Mouse (Mus musculus) lung, postnatal 0 days (tissue): ENCODE results near the gene Hdac9. TPM values are rescaled to one million over a fixed set of nuclear protein-coding genes. Genes with fewer than 3 reads are reported as not detected.

ENCODE experiments used
- ATAC-seq: fragments of 200-750 bp; cut with Nextera tagmentation; 2 replicates; pipeline ENCODE4 v1.8.0; 2017; ENCODE audit warnings: moderate library complexity
- DNase-seq: peaks from one replicate; pipeline ENCODE4 v3.0.0-alpha.2; 2016; ENCODE audit warnings: low spot score
- H3K27ac ChIP-seq: fragments of 300-500 bp; sonication (generic); 2 replicates; pipeline ENCODE4 v1.5.1; 2014; ENCODE audit warnings: antibody characterized with exemption, mild to moderate bottlenecking, low read length, mixed read lengths
- H3K27me3 ChIP-seq: fragments of 300-500 bp; sonication (generic); replicated peaks from 2 replicates; pipeline ENCODE4 v1.6.1; 2014; ENCODE audit warnings: low read length, mixed read lengths; ENCODE audit not compliant: insufficient read depth
- H3K36me3 ChIP-seq: fragments of 300-500 bp; sonication (generic); 2 replicates; pipeline ENCODE4 v1.6.1; 2014; ENCODE audit warnings: low read length, mixed read lengths; ENCODE audit not compliant: insufficient read depth
- H3K4me1 ChIP-seq: fragments of 300-500 bp; sonication (generic); 2 replicates; pipeline ENCODE4 v1.6.1; 2014; ENCODE audit warnings: antibody characterized with exemption, low read depth, low read length, mixed read lengths; ENCODE audit not compliant: insufficient read depth
- H3K4me2 ChIP-seq: fragments of 300-500 bp; sonication (generic); replicated peaks from 2 replicates; pipeline ENCODE4 v1.6.1; 2014; ENCODE audit warnings: low read depth, mild to moderate bottlenecking, low read length, moderate library complexity, mixed read lengths
- H3K4me3 ChIP-seq: fragments of 300-500 bp; sonication (generic); 2 replicates; pipeline ENCODE4 v1.5.1; 2014; ENCODE audit warnings: low read depth, low read length
- H3K9ac ChIP-seq: fragments of 300-500 bp; sonication (generic); replicated peaks from 2 replicates; pipeline ENCODE4 v1.6.1; 2014; ENCODE audit warnings: low read depth, mild to moderate bottlenecking
- H3K9me3 ChIP-seq: fragments of 300-500 bp; sonication (generic); 2 replicates; pipeline ENCODE4 v1.6.1; 2016; ENCODE audit warnings: low read length, mixed read lengths
- CTCF ChIP-seq: IDR thresholded peaks from 2 replicates; pipeline ENCODE4 v1.5.1; 2016; ENCODE audit warnings: antibody characterized with exemption, mild to moderate bottlenecking
- EP300 ChIP-seq: IDR thresholded peaks from 2 replicates; pipeline ENCODE4 v1.6.1; 2016; ENCODE audit warnings: antibody characterized with exemption, mild to moderate bottlenecking, control low read depth
- WGBS: fragments of 180-500 bp; shearing (Covaris S2); extraction: QIAGEN DNeasy Blood & Tissue Kit; methylation state at CpG from one replicate; pipeline ENCODE4 v1.1.7; 2014; 5-methylcytosine and 5-hydroxymethylcytosine counted together
- polyA plus RNA-seq: library from polyadenylated mRNA; unstranded; fragments of >200 nt; fragmentation: Nextera tagmentation; extraction: Ambion mirVana; gene quantifications from 2 replicates; pipeline ENCODE4 v1.2.1, GENCODE M21; 2015

The Hdac9 gene
- polyA plus RNA-seq, 1 experiment from 2014 or later: 6.0 TPM

GRCm38 (mm10) chr12:34218561-34218960 lies 698.3 kb downstream of the Hdac9 start:
- Histone ChIP-seq H3K36me3 (no peaks in the 10 kb centered on the region), H3K9ac (no peak overlapping the region), H3K4me1 (no peaks in the 10 kb centered on the region), H3K4me3 (no peak overlapping the region), H3K4me2 (no peak overlapping the region), H3K27ac (no peak overlapping the region), H3K9me3 (no peaks in the 10 kb centered on the region), H3K27me3 (no peaks in the 10 kb centered on the region)
- WGBS: 81% methylated on average over 2 of the region's 2 CpGs
- no peak for TF ChIP-seq CTCF
- ATAC-seq (no peak), DNase-seq (no peak)

GRCm38 (mm10) chr12:34215023-34216020 lies 701.6 kb downstream of the Hdac9 start:
- Histone ChIP-seq H3K36me3 (no peaks in the 10 kb centered on the region), H3K27me3 (no peaks in the 10 kb centered on the region), H3K4me1 (no peaks in the 10 kb centered on the region), H3K9me3 (no peaks in the 10 kb centered on the region), H3K4me2 (no peak overlapping the region), H3K27ac (no peak overlapping the region), H3K9ac (no peak overlapping the region), H3K4me3 (no peak overlapping the region)
- ATAC-seq: no peak
- no peak for TF ChIP-seq EP300
- no peak for TF ChIP-seq CTCF
- no peak for DNase-seq
- WGBS: 52% methylated on average over 17 of the region's 17 CpGs

- 53% methylated on average over 3 of the region's 3 CpGs for WGBS
- Histone ChIP-seq H3K27me3 (no peaks in the 10 kb centered on the region), H3K36me3 (no peaks in the 10 kb centered on the region), H3K9me3 (no peaks in the 10 kb centered on the region), H3K4me3 (no peak overlapping the region), H3K4me1 (no peaks in the 10 kb centered on the region), H3K9ac (no peak overlapping the region), H3K27ac (no peak overlapping the region), H3K4me2 (no peak overlapping the region)
- ATAC-seq (no peak), DNase-seq (no peak)
- TF ChIP-seq CTCF (no peak), EP300 (no peak)
Measured at GRCm38 (mm10) chr12:34212162-34212561, 704.7 kb downstream of the Hdac9 start.

- Histone ChIP-seq H3K36me3 (no peaks in the 10 kb centered on the region), H3K27me3 (no peaks in the 10 kb centered on the region), H3K9me3 (no peaks in the 10 kb centered on the region), H3K9ac (no peak overlapping the region), H3K4me2 (no peak overlapping the region), H3K4me1 (no peaks in the 10 kb centered on the region), H3K4me3 (no peak overlapping the region), H3K27ac (no peak overlapping the region)
- no peak for DNase-seq
- 74% methylated on average over 3 of the region's 3 CpGs for WGBS
- TF ChIP-seq EP300 (no peak), CTCF (peak; percentile 42)
- ATAC-seq: no peak
Measured at GRCm38 (mm10) chr12:34201471-34201870, 715.4 kb downstream of the Hdac9 start.

GRCm38 (mm10) chr12:34200030-34200446 lies 716.9 kb downstream of the Hdac9 start:
- ATAC-seq (no peak), DNase-seq (no peak)
- no peaks in the 10 kb centered on the region for H3K9me3 ChIP-seq
- no peak overlapping the region for H3K4me3 ChIP-seq
- no peaks in the 10 kb centered on the region for H3K36me3 ChIP-seq
- no peak overlapping the region for H3K4me2 ChIP-seq
- no peak for TF ChIP-seq CTCF
- no peak for TF ChIP-seq EP300
- no peak overlapping the region for H3K27ac ChIP-seq
- H3K27me3 ChIP-seq: no peaks in the 10 kb centered on the region
- H3K4me1 ChIP-seq: no peaks in the 10 kb centered on the region
- 53% methylated on average over 4 of the region's 4 CpGs for WGBS
- no peak overlapping the region for H3K9ac ChIP-seq

- Histone ChIP-seq H3K27ac (no peak overlapping the region), H3K27me3 (no peaks in the 10 kb centered on the region), H3K36me3 (no peaks in the 10 kb centered on the region), H3K4me1 (no peaks in the 10 kb centered on the region), H3K9ac (no peak overlapping the region), H3K4me2 (no peak overlapping the region), H3K9me3 (no peaks in the 10 kb centered on the region), H3K4me3 (no peak overlapping the region)
- no peak for ATAC-seq
- TF ChIP-seq CTCF (no peak), EP300 (no peak)
- DNase-seq: no peak
Measured at GRCm38 (mm10) chr12:34195155-34195828, 721.6 kb downstream of the Hdac9 start.
